24 mouse cellular contexts compared by ENCODE assay signal in the genomic region with DNA sequence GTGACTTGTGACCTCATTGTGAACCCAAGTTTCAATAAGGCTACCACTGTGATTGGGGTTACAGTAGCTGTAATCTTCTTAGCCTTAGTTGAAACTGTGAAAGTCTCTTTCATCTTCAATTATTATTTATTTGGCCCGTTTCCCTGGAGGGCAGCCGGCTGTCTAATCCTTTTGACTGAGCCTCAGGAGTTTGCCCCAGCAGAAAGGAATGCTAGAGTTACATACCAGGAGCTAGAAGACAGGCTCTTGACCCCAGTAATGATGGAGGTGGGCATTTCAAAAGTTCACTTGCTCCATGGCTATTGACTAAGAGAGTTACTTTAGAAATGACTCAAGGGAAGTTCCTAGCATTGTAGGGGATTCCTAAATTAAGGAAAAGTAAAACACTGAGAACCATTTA. TPM values are rescaled to one million over a fixed set of nuclear protein-coding genes. Genes with fewer than 3 reads are reported as not detected.
A peak's percentile ranks its signal among the peaks of the same experiment; 100 is the strongest.
DNase-seq lines count a peak whose midpoint lies in the region; ATAC-seq and TF ChIP-seq lines count a peak whose summit lies in the region.
"Had no signal": no experiment of that assay in that cellular context is flagged by ENCODE, and none has a peak within 500 bp of the region (broad histone marks: within the 10 kb centered on the region; RNA-seq: fewer than 3 reads in every experiment).

No protein-coding gene starts in this region.

- no peaks in the 10 kb centered on the region for H3K36me3 ChIP-seq in kidney, embryonic 14.5 days (ENCODE audit: control insufficient read depth, insufficient read depth, low read length)
- H3K36me3 ChIP-seq: embryonic facial prominence, embryonic 13.5 days; heart, embryonic 12.5 days; hindbrain, embryonic 10.5 days; limb, embryonic 10.5 days; liver, embryonic 15.5 days; midbrain, embryonic 12.5 days had no signal

- H3K4me2 ChIP-seq in kidney, embryonic 14.5 days (replicated peaks; ENCODE audit: low read depth, low read length), result no peak overlapping the region
- H3K4me2 ChIP-seq: embryonic facial prominence, embryonic 13.5 days; forebrain, embryonic 13.5 days; heart, embryonic 12.5 days; liver, embryonic 15.5 days; midbrain, embryonic 12.5 days had no signal

- no peak overlapping the region for H3K4me3 ChIP-seq in kidney, embryonic 14.5 days (ENCODE audit: low read length)
- H3K4me3 ChIP-seq: embryonic facial prominence, embryonic 13.5 days; forebrain, embryonic 13.5 days; heart, embryonic 12.5 days; hindbrain, embryonic 10.5 days; limb, embryonic 10.5 days; liver, embryonic 15.5 days; midbrain, embryonic 12.5 days had no signal

- in situ Hi-C loops in Patski (cut with MboI; ENCODE audit: low pct_unique_long_range_greater_than_20kb), result no loop called here

- H3K27me3 ChIP-seq in kidney, embryonic 14.5 days (ENCODE audit: control insufficient read depth, insufficient read depth, low read length), result no peaks in the 10 kb centered on the region
- no peaks in the 10 kb centered on the region for H3K27me3 ChIP-seq in Patski
- H3K27me3 ChIP-seq: embryonic facial prominence, embryonic 13.5 days; forebrain, embryonic 13.5 days; heart, embryonic 12.5 days; liver, embryonic 15.5 days; midbrain, embryonic 12.5 days had no signal

- CTCF ChIA-PET in Patski (lab: Charles Lee), result interaction anchor here (1.1 kb wide), 1 partner anchor 149 kb away, joined by 3 read pairs; no protein-coding TSS in a partner anchor

- no peak overlapping the region for H3K27ac ChIP-seq in kidney, embryonic 14.5 days (ENCODE audit: low read depth, low read length)
- H3K27ac ChIP-seq: embryonic facial prominence, embryonic 13.5 days; forebrain, embryonic 13.5 days; hindbrain, embryonic 10.5 days; limb, embryonic 10.5 days; liver, embryonic 15.5 days; macrophage; midbrain, embryonic 12.5 days; stomach, postnatal 0 days had no signal

- H3K9ac ChIP-seq in kidney, embryonic 14.5 days (ENCODE audit: low read depth, low read length), result no peak overlapping the region
- H3K9ac ChIP-seq: embryonic facial prominence, embryonic 13.5 days; forebrain, embryonic 13.5 days; heart, embryonic 12.5 days; liver, embryonic 15.5 days; midbrain, embryonic 12.5 days had no signal

- peak; percentile 49 to 51 for DNase-seq in kidney, adult 8-10 months
- no peak for DNase-seq in Patski (ENCODE audit: low read depth, low spot score)
- DNase-seq in embryo, embryonic 11.5 days (ENCODE audit: low read depth, low spot score), result peak; percentile 1
- DNase-seq in retina, embryonic 14.5 days (ENCODE audit: low spot score), result peak; percentile 23
- DNase-seq in thymus, postnatal 10 days (ENCODE audit: low spot score in 2 of 2), result no peak
- DNase-seq in left cerebral cortex, adult 11 months (ENCODE audit: low spot score), result no peak
- DNase-seq: adrenal gland, adult 8-10 months; cerebellum, adult 2 months; cerebellum, postnatal 36 days; heart, postnatal 10 days; liver; right cerebral cortex, postnatal 14 days had no signal

- 0 out of 2 replicates have a peak, but pooled peaks cover 2% of the 10 kb centered on the region for H3K9me3 ChIP-seq in kidney, embryonic 14.5 days (ENCODE audit: control insufficient read depth, low read length)
- H3K9me3 ChIP-seq: embryonic facial prominence, embryonic 13.5 days; hindbrain, embryonic 10.5 days; limb, embryonic 10.5 days; liver, embryonic 15.5 days; midbrain, embryonic 12.5 days had no signal

- 59% methylated on average over 2 of the region's 2 CpGs for WGBS in kidney, embryonic 14.5 days

- TF ChIP-seq CTCF in Patski (IDR thresholded peaks at IDR 0.05), result no peak

- POLR2A ChIA-PET in Patski (lab: Charles Lee), result no interaction called here

- ATAC-seq in kidney, embryonic 14.5 days (ENCODE audit: low FRiP score, low TSS enrichment), result no peak
- ATAC-seq in Patski, result peak; percentile 62
- ATAC-seq: forebrain, embryonic 13.5 days; hindbrain, embryonic 16.5 days; intestine, embryonic 16.5 days had no signal

- H3K4me1 ChIP-seq in kidney, embryonic 14.5 days (ENCODE audit: control insufficient read depth, insufficient read depth, low read length), result no peaks in the 10 kb centered on the region
- H3K4me1 ChIP-seq: embryonic facial prominence, embryonic 13.5 days; forebrain, embryonic 13.5 days; heart, embryonic 12.5 days; hindbrain, embryonic 10.5 days; limb, embryonic 10.5 days; liver, embryonic 15.5 days; midbrain, embryonic 12.5 days had no signal

RNA-seq across cellular contexts. Expression of gene Rab38, which starts 34.3 kb away (rescaled TPM):
- polyA plus RNA-seq in kidney, embryonic 14.5 days (2014; fragmentation: Nextera tagmentation; extraction: Ambion mirVana), result 2.4 and 2.5 TPM in 2 replicates
- polyA plus RNA-seq in Patski (2021), result 4.0 TPM

Comparison
In these comparisons a context has a peak if more than half of its experiments do, and no peak if none do; other contexts are left out.
1. DNase-seq: peak in kidney, adult 8-10 months (2 of 2), embryo, embryonic 11.5 days (single experiment) and retina, embryonic 14.5 days (single experiment); none in Patski (single experiment), thymus, postnatal 10 days (0 of 2) and left cerebral cortex, adult 11 months (single experiment).